Mouse (Mus musculus): ENCODE measurements around the gene Rhox6. TPM values are rescaled to one million over a fixed set of nuclear protein-coding genes. Genes with fewer than 3 reads are reported as not detected.
"Not testable (repeated sequence)": the region's sequence is repeated elsewhere in the genome, so short reads cannot be mapped to it uniquely, and the experiment has no call there.

Gene Rhox6
- 1.00 and 1.6 TPM in 2 replicates for polyA plus RNA-seq (2015; fragmentation: Nextera tagmentation; extraction: Ambion mirVana)

DNA sequence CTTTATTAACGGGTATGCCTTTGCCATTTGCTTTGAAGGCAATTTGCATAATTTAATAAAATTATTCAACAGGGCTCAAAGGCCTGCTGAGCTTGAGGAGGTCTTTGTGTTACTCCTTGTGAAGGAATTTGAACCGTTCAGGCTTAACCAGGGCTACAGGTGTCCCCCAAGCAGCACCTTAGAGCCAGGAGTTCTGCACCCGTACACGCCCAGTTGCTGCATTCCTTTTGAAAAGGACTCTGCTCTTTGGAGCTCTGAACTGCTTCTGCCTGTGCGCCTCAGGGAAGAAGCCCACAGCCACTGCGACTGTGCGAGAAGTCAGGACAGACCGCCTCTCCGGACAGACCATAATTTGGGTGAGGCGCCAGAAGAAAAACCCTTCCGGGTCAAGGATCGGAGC lies at the start of gene Rhox6:
Gene Rhox6, plus strand, starts transcription at position 301 of the 400 bp plus-strand sequence.
- not testable (repeated sequence) for ATAC-seq (ENCODE audit: insufficient number of reproducible peaks, low FRiP score, low TSS enrichment, low read depth)
- whole genome bisulfite sequencing = 86% methylated on average over 4 of the region's 12 CpGs

GRCm38 (mm10) chrX:37807286-37808080 lies 19.2 kb upstream of the Rhox6 start:
- Histone ChIP-seq H3K9me3 (replicated peaks) (no peaks in the 10 kb centered on the region), H3K27me3 (no peaks in the 10 kb centered on the region), H3K36me3 (no peaks in the 10 kb centered on the region), H3K4me1 (no peaks in the 10 kb centered on the region), H3K4me2 (replicated peaks) (no peak overlapping the region), H3K27ac (replicated peaks) (no peak overlapping the region), H3K9ac (no peak overlapping the region), H3K4me3 (replicated peaks) (no peak overlapping the region)
- ATAC-seq (ENCODE audit: insufficient number of reproducible peaks, low FRiP score, low TSS enrichment, low read depth) = no peak
- 77% methylated on average over 15 of the region's 15 CpGs for WGBS

More for the DNA sequence above, at the start of gene Rhox6:
- not testable (repeated sequence) for H3K4me2 ChIP-seq (replicated peaks); H3K9ac ChIP-seq; H3K27me3 ChIP-seq; H3K36me3 ChIP-seq; H3K4me3 ChIP-seq (replicated peaks); H3K9me3 ChIP-seq (replicated peaks); H3K27ac ChIP-seq (replicated peaks); H3K4me1 ChIP-seq

GRCm38 (mm10) chrX:37809396-37809795 lies 17.3 kb upstream of the Rhox6 start:
- H3K9ac ChIP-seq = no peak overlapping the region
- ATAC-seq (ENCODE audit: insufficient number of reproducible peaks, low FRiP score, low TSS enrichment, low read depth) = no peak
- H3K4me1 ChIP-seq = no peaks in the 10 kb centered on the region
- no peak overlapping the region for H3K27ac ChIP-seq (replicated peaks)
- no peak overlapping the region for H3K4me2 ChIP-seq (replicated peaks)
- H3K9me3 ChIP-seq (replicated peaks) = no peaks in the 10 kb centered on the region
- 94% methylated on average over 2 of the region's 2 CpGs for WGBS
- no peaks in the 10 kb centered on the region for H3K27me3 ChIP-seq
- H3K36me3 ChIP-seq = no peaks in the 10 kb centered on the region
- H3K4me3 ChIP-seq (replicated peaks) = no peak overlapping the region

DNA sequence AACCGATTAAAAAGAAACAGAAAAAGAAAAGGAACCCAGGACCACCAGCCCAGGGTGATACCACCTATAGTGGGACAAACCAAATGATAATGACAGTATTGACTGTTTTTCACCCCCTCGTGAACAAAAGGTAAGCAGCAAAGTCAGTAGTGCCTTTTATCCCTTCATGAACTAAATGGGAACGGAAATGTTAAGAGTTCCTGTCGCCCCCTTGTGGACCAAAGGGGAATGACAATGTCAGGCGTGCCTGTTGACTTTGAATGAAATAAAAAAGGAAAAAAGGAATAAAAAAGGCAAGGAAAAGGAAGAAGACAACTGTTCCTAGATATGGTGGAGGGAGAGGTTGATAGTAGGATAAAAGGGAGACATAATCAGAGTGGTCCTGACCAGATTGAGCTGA lies 15.5 kb upstream of the Rhox6 start:
- 27% methylated on average over 5 of the region's 5 CpGs for WGBS
- no peaks in the 10 kb centered on the region for H3K36me3 ChIP-seq
- ATAC-seq (ENCODE audit: insufficient number of reproducible peaks, low FRiP score, low TSS enrichment, low read depth) = no peak

DNA sequence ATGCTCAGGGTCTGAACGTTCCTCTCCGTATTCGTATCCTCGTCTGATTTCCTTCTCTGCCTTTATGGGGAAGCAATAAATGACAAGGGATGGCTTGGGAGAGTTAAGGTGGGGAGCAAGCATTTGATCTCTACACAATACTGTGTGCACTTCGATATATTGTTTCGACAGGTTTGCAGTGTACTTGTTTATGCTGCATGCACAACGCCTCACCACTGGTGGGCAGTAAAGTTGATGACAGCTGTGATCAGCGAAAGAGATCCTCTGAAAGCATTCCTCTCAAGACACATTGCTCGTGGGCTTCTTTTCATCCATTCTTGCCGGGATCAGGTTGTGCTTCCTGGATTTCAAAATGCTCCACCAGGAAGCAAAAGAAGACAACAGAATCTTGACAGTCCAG lies 11.0 kb upstream of the Rhox6 start:
- no peak for ATAC-seq (ENCODE audit: insufficient number of reproducible peaks, low FRiP score, low TSS enrichment, low read depth)
- Histone ChIP-seq H3K27me3 (no peaks in the 10 kb centered on the region), H3K4me1 (no peaks in the 10 kb centered on the region), H3K4me3 (replicated peaks) (no peak overlapping the region), H3K36me3 (no peaks in the 10 kb centered on the region), H3K9me3 (replicated peaks) (no peaks in the 10 kb centered on the region), H3K9ac (no peak overlapping the region), H3K4me2 (replicated peaks) (no peak overlapping the region), H3K27ac (replicated peaks) (no peak overlapping the region)
- WGBS = 63% methylated on average over 10 of the region's 10 CpGs

More for the DNA sequence above, 15.5 kb upstream of the Rhox6 start:
- no peak overlapping the region for H3K9ac ChIP-seq
- no peak overlapping the region for H3K27ac ChIP-seq (replicated peaks)
- no peaks in the 10 kb centered on the region for H3K9me3 ChIP-seq (replicated peaks)
- no peaks in the 10 kb centered on the region for H3K4me1 ChIP-seq
- no peaks in the 10 kb centered on the region for H3K27me3 ChIP-seq
- no peak overlapping the region for H3K4me3 ChIP-seq (replicated peaks)
- H3K4me2 ChIP-seq (replicated peaks) = no peak overlapping the region

- not testable (repeated sequence) for H3K4me2 ChIP-seq (replicated peaks); H3K9me3 ChIP-seq (replicated peaks); H3K36me3 ChIP-seq; H3K27me3 ChIP-seq; H3K9ac ChIP-seq; H3K4me3 ChIP-seq (replicated peaks); ATAC-seq (ENCODE audit: insufficient number of reproducible peaks, low FRiP score, low TSS enrichment, low read depth); H3K27ac ChIP-seq (replicated peaks); H3K4me1 ChIP-seq
- WGBS = 76% methylated on average over 8 of the region's 8 CpGs
These were observed 4.7 kb downstream of the Rhox6 start, which contains the start of gene Rhox7a for GRCm38 (mm10) chrX:37831386-37831785. Gene Rhox7a (plus strand): TSS chrX:37831686.

GRCm38 (mm10) chrX:37871641-37872040 lies 44.9 kb downstream of the Rhox6 start:
- H3K4me3 ChIP-seq (replicated peaks) = no peak overlapping the region
- H3K27me3 ChIP-seq = no peaks in the 10 kb centered on the region
- H3K4me1 ChIP-seq = no peaks in the 10 kb centered on the region
- no peaks in the 10 kb centered on the region for H3K36me3 ChIP-seq
- ATAC-seq (ENCODE audit: insufficient number of reproducible peaks, low FRiP score, low TSS enrichment, low read depth) = no peak
- no peaks in the 10 kb centered on the region for H3K9me3 ChIP-seq (replicated peaks)
- no peak overlapping the region for H3K9ac ChIP-seq
- H3K27ac ChIP-seq (replicated peaks) = no peak overlapping the region
- WGBS = 88% methylated on average over 2 of the region's 2 CpGs
- no peak overlapping the region for H3K4me2 ChIP-seq (replicated peaks)

DNA sequence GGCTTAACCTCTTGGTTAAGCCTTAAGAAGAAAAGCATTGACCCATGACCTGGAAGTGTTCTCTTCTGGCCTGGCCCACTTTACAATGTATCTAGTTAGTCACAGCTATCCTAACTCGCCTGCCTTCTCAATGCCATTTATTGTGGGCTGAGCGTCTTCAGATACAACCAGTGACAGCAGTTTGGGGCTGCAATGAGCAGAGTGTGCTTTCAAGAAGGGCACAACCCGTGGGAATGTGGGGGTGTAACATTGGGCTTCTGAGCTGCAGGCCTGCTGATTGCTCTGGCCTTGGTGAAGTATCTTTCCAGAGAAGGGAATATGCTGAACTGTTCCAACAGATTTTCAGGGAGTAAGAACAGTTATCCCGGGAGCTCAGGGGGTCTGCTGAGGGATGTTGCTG lies 52.1 kb downstream of the Rhox6 start, which contains the start of gene Rhox8:
Gene Rhox8, minus strand, starts transcription at position 101 of the 400 bp plus-strand sequence.
- Histone ChIP-seq H3K4me1 (no peaks in the 10 kb centered on the region), H3K27ac (replicated peaks) (no peak within 1 kb of the TSS), H3K9ac (no peak within 1 kb of the TSS), H3K4me3 (replicated peaks) (no peak within 1 kb of the TSS), H3K9me3 (replicated peaks) (no peaks in the 10 kb centered on the region), H3K27me3 (no peaks in the 10 kb centered on the region), H3K4me2 (replicated peaks) (no peak within 1 kb of the TSS), H3K36me3 (no peaks in the 10 kb centered on the region)
- no peak for ATAC-seq (ENCODE audit: insufficient number of reproducible peaks, low FRiP score, low TSS enrichment, low read depth)
- 67% methylated on average over 4 of the region's 4 CpGs for WGBS

Other genes with a start within 250 kb of the Rhox6 start
- gene Rhox3f, start 245.9 kb upstream of the Rhox6 start, polyA plus RNA-seq (2015; fragmentation: Nextera tagmentation; extraction: Ambion mirVana) = not detected in 2 replicates
- gene Rhox4f, start 219.2 kb upstream of the Rhox6 start, polyA plus RNA-seq (2015; fragmentation: Nextera tagmentation; extraction: Ambion mirVana) = not detected in 2 replicates
- not detected in 2 replicates for gene Rhox3g, start 198.3 kb upstream of the Rhox6 start, polyA plus RNA-seq (2015; fragmentation: Nextera tagmentation; extraction: Ambion mirVana)
- not detected in 2 replicates for gene Rhox2g, start 183.4 kb upstream of the Rhox6 start, polyA plus RNA-seq (2015; fragmentation: Nextera tagmentation; extraction: Ambion mirVana)
- not detected in 2 replicates for gene Rhox4g, start 175.6 kb upstream of the Rhox6 start, polyA plus RNA-seq (2015; fragmentation: Nextera tagmentation; extraction: Ambion mirVana)
- gene Rhox3h, start 158.1 kb upstream of the Rhox6 start, polyA plus RNA-seq (2015; fragmentation: Nextera tagmentation; extraction: Ambion mirVana) = not detected in 2 replicates
- not detected in 2 replicates for gene Rhox2h, start 153.6 kb upstream of the Rhox6 start, polyA plus RNA-seq (2015; fragmentation: Nextera tagmentation; extraction: Ambion mirVana)
- gene Rhox5, start 22.1 kb upstream of the Rhox6 start, polyA plus RNA-seq (2015; fragmentation: Nextera tagmentation; extraction: Ambion mirVana) = 1.3 and 2.2 TPM in 2 replicates
- gene Rhox7a, start 4.8 kb downstream of the Rhox6 start, polyA plus RNA-seq (2015; fragmentation: Nextera tagmentation; extraction: Ambion mirVana) = not detected in 2 replicates
- not detected in 2 replicates for gene Rhox8, start 52.0 kb downstream of the Rhox6 start, polyA plus RNA-seq (2015; fragmentation: Nextera tagmentation; extraction: Ambion mirVana)
- gene Rhox7b, start 70.3 kb downstream of the Rhox6 start, polyA plus RNA-seq (2015; fragmentation: Nextera tagmentation; extraction: Ambion mirVana) = not detected in 2 replicates
- gene Rhox9, start 74.9 kb downstream of the Rhox6 start, polyA plus RNA-seq (2015; fragmentation: Nextera tagmentation; extraction: Ambion mirVana) = not detected in 2 replicates
- not detected in 2 replicates for gene Btg1-ps1, start 191.9 kb downstream of the Rhox6 start, polyA plus RNA-seq (2015; fragmentation: Nextera tagmentation; extraction: Ambion mirVana)
- gene Btg1-ps2, start 216.2 kb downstream of the Rhox6 start, polyA plus RNA-seq (2015; fragmentation: Nextera tagmentation; extraction: Ambion mirVana) = not detected in 2 replicates
- gene Rhox10, start 239.6 kb downstream of the Rhox6 start, polyA plus RNA-seq (2015; fragmentation: Nextera tagmentation; extraction: Ambion mirVana) = not detected in 2 replicates